Mouse (Mus musculus) hindbrain, embryonic 10.5 days (tissue): ENCODE results near the gene Chrdl2. TPM values are rescaled to one million over a fixed set of nuclear protein-coding genes. Genes with fewer than 3 reads are reported as not detected.
A peak's percentile ranks its signal among the peaks of the same experiment; 100 is the strongest.

Experiments used
- DNase-seq: peaks from one replicate; pipeline ENCODE4 v3.0.0-alpha.2; 2017; ENCODE audit warnings: low spot score
- H3K27ac ChIP-seq: fragments of 300-500 bp; sonication (generic); 2 replicates; pipeline ENCODE4 v1.5.1; 2016; ENCODE audit warnings: mild to moderate bottlenecking, moderate library complexity
- H3K27me3 ChIP-seq: fragments of 300-500 bp; sonication (generic); 2 replicates; pipeline ENCODE4 v1.6.1; 2016; ENCODE audit warnings: mild to moderate bottlenecking; ENCODE audit not compliant: poor library complexity, insufficient read depth, severe bottlenecking
- H3K36me3 ChIP-seq: fragments of 300-500 bp; sonication (generic); 2 replicates; pipeline ENCODE4 v1.6.1; 2016; ENCODE audit warnings: mild to moderate bottlenecking, moderate library complexity
- H3K4me1 ChIP-seq: fragments of 300-500 bp; sonication (generic); replicated peaks from 2 replicates; pipeline ENCODE4 v1.6.1; 2016; ENCODE audit warnings: mild to moderate bottlenecking
- H3K4me3 ChIP-seq: fragments of 300-500 bp; sonication (generic); 2 replicates; pipeline ENCODE4 v1.5.1; 2016; ENCODE audit warnings: mild to moderate bottlenecking, moderate library complexity
- H3K9me3 ChIP-seq: fragments of 300-500 bp; sonication (generic); 2 replicates; pipeline ENCODE4 v1.6.1; 2016; ENCODE audit warnings: mild to moderate bottlenecking, moderate library complexity
- WGBS: fragments of 180-500 bp; shearing (Covaris S2); methylation state at CpG from one replicate; pipeline ENCODE4 v1.1.7; 2016; 5-methylcytosine and 5-hydroxymethylcytosine counted together
- polyA plus RNA-seq: library from polyadenylated mRNA; unstranded; fragments of >200 nt; fragmentation: Nextera tagmentation; extraction: Ambion mirVana; gene quantifications from 2 replicates; pipeline ENCODE4 v1.2.1, GENCODE M21; 2016

The Chrdl2 gene
- polyA plus RNA-seq, 1 experiment from 2014 or later: 0.56 TPM

- H3K4me1 ChIP-seq: peaks cover 45% of the 10 kb centered on the region
- no peak overlapping the region for H3K4me3 ChIP-seq
- H3K27me3 ChIP-seq: no peaks in the 10 kb centered on the region
- peaks cover 5% of the 10 kb centered on the region; the same call in 1 of the 2 replicates for H3K9me3 ChIP-seq
- DNase-seq: no peak
- WGBS: 84% methylated on average over 10 of the region's 10 CpGs
- peaks cover 13% of the 10 kb centered on the region for H3K36me3 ChIP-seq
- no peak overlapping the region for H3K27ac ChIP-seq
Measured at GRCm38 (mm10) chr7:99974208-99974970, 31.6 kb upstream of the Chrdl2 start.

DNA sequence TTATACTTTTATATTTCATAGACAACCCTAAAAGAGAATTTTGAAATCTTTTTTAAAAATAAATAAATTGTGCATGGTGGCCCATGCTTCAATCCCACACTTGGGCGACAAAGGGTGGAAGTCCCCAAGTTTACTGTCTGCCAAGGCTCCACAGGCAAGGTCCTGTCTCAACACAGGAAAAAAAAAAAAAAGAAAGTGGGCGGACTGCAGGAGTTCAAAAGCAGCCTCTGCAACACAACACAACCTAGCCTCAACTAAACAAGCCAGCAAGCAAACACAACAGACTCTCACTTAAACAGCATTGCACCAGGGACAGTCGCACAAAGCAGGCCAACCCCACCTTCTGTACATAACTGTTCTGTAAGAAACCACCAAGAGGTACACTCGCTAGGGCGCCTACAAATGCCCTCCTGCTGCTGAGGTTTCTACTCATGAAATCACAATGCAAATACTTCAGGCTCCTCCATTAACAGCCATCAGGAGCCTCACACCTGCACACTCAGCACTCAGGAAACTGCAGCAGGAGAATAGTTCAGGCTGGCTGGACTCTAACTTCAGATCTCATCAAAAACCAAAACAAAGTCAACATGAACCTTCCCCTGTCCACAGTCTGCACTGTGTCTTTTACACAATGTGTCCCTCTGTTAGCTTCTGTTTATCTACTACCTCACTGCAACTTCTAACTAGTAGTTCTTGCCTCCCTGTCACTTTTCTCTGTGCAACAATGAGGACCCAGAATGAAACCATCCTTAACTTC lies 30.0 kb upstream of the Chrdl2 start:
- 87% methylated on average over 5 of the region's 5 CpGs for WGBS
- peaks cover 5% of the 10 kb centered on the region; the same call in 1 of the 2 replicates for H3K9me3 ChIP-seq

GRCm38 (mm10) chr7:99978041-99978440 lies 27.9 kb upstream of the Chrdl2 start:
- Histone ChIP-seq H3K4me3 (no peak overlapping the region), H3K27ac (no peak overlapping the region), H3K4me1 (peaks cover 45% of the 10 kb centered on the region), H3K9me3 (peaks cover 5% of the 10 kb centered on the region; the same call in 1 of the 2 replicates), H3K36me3 (peaks cover 13% of the 10 kb centered on the region), H3K27me3 (no peaks in the 10 kb centered on the region)
- DNase-seq: no peak
- WGBS: 92% methylated on average over 2 of the region's 2 CpGs

More for the DNA sequence above, 30.0 kb upstream of the Chrdl2 start:
- Histone ChIP-seq H3K4me3 (no peak overlapping the region), H3K27me3 (no peaks in the 10 kb centered on the region), H3K27ac (no peak overlapping the region), H3K36me3 (peaks cover 13% of the 10 kb centered on the region), H3K4me1 (peaks cover 48% of the 10 kb centered on the region)
- no peak for DNase-seq

DNA sequence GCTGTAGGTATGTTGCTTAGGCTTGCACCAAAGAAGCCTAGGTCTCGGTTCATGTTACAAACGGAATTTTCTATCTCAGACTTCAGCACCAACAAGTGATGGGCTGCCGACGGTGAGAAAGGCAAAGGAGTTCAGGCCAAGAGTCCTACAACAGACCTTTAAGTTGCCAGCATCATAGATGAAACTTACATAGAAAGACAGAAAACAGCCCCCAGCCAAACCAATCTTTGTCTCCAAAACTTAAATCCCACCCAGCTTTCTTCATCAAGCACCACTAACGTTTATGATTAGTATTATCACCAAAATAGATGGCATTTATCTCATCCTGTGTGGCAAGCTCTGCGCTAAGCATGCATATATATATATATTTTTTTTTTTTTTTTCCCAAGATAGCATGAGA lies 26.9 kb upstream of the Chrdl2 start:
- peak overlapping the region; percentile 95 for H3K4me3 ChIP-seq
- no peak for DNase-seq
- H3K36me3 ChIP-seq: peaks cover 13% of the 10 kb centered on the region
- peaks cover 5% of the 10 kb centered on the region; the same call in 1 of the 2 replicates for H3K9me3 ChIP-seq
- H3K4me1 ChIP-seq: peaks cover 36% of the 10 kb centered on the region
- H3K27ac ChIP-seq: peak overlapping the region; percentile 98
- 13% methylated on average over 6 of the region's 6 CpGs for WGBS
- no peaks in the 10 kb centered on the region for H3K27me3 ChIP-seq

- Histone ChIP-seq H3K4me3 (peak overlapping the region; percentile 95), H3K27ac (peak overlapping the region; percentile 98), H3K36me3 (peaks cover 13% of the 10 kb centered on the region), H3K4me1 (peaks cover 30% of the 10 kb centered on the region), H3K27me3 (no peaks in the 10 kb centered on the region), H3K9me3 (peaks cover 5% of the 10 kb centered on the region; the same call in 1 of the 2 replicates)
- under 1% methylated on average over 51 of the region's 51 CpGs for WGBS
- DNase-seq: peak; percentile 73
Measured at GRCm38 (mm10) chr7:99979546-99980131, 26.3 kb upstream of the Chrdl2 start.

DNA sequence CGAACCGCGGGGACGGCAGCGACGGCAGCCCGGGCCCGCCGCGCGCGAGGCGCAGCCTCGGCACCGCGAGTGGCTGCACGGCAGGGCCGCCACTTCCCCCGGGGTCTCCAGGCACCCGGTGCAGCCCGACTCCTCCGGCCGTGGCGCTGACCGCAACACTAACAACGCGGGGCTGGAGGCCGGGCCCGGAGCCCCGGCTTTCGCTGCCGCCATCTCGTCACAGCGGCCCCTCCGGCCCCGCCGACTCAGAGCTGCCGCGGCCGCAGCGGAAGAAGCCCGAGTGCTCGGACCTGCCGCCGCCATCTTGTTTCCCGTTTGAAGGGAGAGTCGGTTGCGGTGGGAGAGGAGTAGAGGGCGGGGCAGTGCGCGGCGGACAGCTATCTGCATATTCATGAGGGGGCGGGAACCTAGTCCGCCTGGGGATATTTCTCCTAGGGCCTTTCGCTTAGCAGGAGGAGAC lies 25.8 kb upstream of the Chrdl2 start, which contains the start of gene Rnf169:
Rnf169 (minus strand) TSS at position 317 of the 460 bp plus-strand sequence.
- Histone ChIP-seq H3K27ac (peak within 1 kb of the TSS; percentile 98), H3K4me1 (peaks cover 28% of the 10 kb centered on the region), H3K9me3 (peaks cover 5% of the 10 kb centered on the region; the same call in 1 of the 2 replicates), H3K4me3 (peak within 1 kb of the TSS; percentile 95), H3K27me3 (no peaks in the 10 kb centered on the region), H3K36me3 (peaks cover 13% of the 10 kb centered on the region)
- under 1% methylated on average over 55 of the region's 55 CpGs for WGBS
- DNase-seq: peak; percentile 92

DNA sequence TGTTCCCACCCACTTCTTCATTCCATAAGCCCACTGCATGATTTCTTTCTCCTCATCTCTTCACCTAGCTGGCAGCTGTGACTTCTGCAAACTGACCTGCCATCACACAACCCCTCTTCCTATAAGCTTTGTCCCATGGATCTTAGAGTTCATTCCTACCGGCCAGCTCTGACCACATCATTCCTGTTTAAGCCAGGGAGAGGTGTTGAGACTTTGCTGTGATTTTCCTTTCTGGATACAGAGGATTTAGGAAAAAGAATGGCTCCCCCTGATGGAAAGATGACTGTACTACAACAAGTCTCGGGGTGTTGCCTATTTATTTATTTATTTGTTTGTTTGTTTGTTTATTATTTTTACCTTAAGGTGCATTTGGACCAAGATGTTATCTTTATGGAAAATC lies 24.7 kb upstream of the Chrdl2 start:
- H3K27ac ChIP-seq: peak overlapping the region; percentile 54; the same call in 1 of the 2 replicates
- WGBS: 12% methylated on average over 2 of the region's 2 CpGs

GRCm38 (mm10) chr7:99982256-99983242 lies 23.4 kb upstream of the Chrdl2 start:
- H3K27me3 ChIP-seq: peaks cover 6% of the 10 kb centered on the region; the same call in 1 of the 2 replicates
- H3K9me3 ChIP-seq: no peaks in the 10 kb centered on the region
- H3K27ac ChIP-seq: no peak overlapping the region
- H3K4me1 ChIP-seq: peaks cover 23% of the 10 kb centered on the region
- no peaks in the 10 kb centered on the region for H3K36me3 ChIP-seq
- H3K4me3 ChIP-seq: no peak overlapping the region
- DNase-seq: no peak
- WGBS: 86% methylated on average over 13 of the region's 13 CpGs

More for the DNA sequence above, 24.7 kb upstream of the Chrdl2 start:
- Histone ChIP-seq H3K9me3 (peaks cover 5% of the 10 kb centered on the region; the same call in 1 of the 2 replicates), H3K4me3 (no peak overlapping the region), H3K27me3 (no peaks in the 10 kb centered on the region), H3K36me3 (peaks cover 11% of the 10 kb centered on the region), H3K4me1 (peaks cover 23% of the 10 kb centered on the region)
- no peak for DNase-seq

- peaks cover 6% of the 10 kb centered on the region; the same call in 1 of the 2 replicates for H3K27me3 ChIP-seq
- WGBS: 10% methylated on average over 4 of the region's 4 CpGs
Measured at GRCm38 (mm10) chr7:99988725-99989124, 17.2 kb upstream of the Chrdl2 start.

DNA sequence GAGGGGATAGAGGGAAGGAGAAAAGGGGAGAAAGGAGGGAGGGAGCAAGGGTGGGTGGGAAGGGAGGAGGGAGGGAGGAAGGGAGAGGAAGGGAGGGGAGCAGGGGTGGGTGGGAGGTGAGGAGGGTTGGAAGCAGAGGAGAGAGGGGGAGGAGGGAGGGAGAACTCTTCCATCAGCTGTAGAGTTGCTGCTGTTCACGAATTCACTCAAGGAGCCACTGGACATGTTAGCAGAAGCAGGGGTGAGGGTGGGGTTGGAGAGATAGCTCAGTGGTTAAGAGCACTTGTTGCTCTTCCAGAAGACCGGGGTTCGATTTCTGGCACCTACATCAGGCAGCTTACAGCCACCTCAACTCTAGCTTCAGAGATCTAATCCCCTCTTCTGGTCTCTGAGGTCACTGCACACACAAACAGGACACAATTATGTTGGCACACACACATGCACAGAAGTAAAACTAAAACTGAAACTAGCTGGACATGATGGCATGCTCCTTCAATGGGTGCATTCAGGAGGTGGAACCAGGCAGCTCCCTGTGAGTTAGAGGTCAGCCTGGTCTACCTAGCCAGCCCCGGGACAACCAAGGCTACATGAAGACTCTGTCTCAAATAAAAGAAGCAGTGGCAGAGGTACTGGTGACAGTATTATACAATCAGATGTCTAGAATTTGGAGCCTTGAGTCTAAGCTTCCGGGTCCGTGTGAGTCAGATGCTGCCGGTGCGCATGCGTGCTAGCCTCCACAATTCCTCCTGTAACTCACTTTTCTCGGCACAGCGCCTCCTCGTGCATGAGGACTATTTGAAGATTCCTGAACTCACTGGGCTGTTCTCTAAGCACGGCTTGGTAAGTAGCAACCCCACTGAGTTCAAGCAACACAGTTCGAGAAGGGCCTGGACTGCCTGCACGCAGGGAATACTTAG lies 15.9 kb upstream of the Chrdl2 start:
- Histone ChIP-seq H3K36me3 (no peaks in the 10 kb centered on the region), H3K27ac (no peak overlapping the region), H3K4me1 (no peaks in the 10 kb centered on the region; the same call in 1 of the 2 replicates), H3K27me3 (peaks cover 6% of the 10 kb centered on the region; the same call in 1 of the 2 replicates), H3K4me3 (no peak overlapping the region), H3K9me3 (no peaks in the 10 kb centered on the region)
- WGBS: 56% methylated on average over 15 of the region's 15 CpGs
- no peak for DNase-seq

More at GRCm38 (mm10) chr7:99988725-99989124, 17.2 kb upstream of the Chrdl2 start:
- Histone ChIP-seq H3K4me3 (no peak overlapping the region), H3K27ac (no peak overlapping the region), H3K4me1 (no peaks in the 10 kb centered on the region; the same call in 1 of the 2 replicates), H3K36me3 (no peaks in the 10 kb centered on the region), H3K9me3 (no peaks in the 10 kb centered on the region)
- DNase-seq: peak; percentile 81
